In the genomic region with DNA sequence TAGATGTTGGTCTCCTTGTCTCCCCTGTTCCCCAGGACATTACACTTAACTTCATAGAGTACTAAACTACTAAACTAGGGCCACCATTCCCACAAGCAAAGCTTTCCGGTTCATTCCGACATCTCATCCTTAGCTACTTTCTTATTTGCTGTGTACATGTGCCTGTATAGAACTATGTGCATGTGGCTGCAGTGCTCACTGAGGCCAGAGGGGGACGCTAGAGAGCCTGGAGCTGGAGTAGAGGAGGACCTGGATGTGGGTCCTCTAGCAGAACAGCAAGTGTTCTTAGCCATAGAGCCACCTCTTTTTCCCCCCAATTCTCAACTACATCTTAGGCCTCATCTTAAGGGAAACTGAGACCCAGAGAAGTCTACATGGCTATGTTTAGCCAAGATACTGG, we compare ENCODE assay signal across 23 mouse cellular contexts. TPM values are rescaled to one million over a fixed set of nuclear protein-coding genes. Genes with fewer than 3 reads are reported as not detected.
DNase-seq lines count a peak whose midpoint lies in the region; ATAC-seq and TF ChIP-seq lines count a peak whose summit lies in the region.
"Had no signal": no experiment of that assay in that cellular context is flagged by ENCODE, and none has a peak within 500 bp of the region (broad histone marks: within the 10 kb centered on the region; RNA-seq: fewer than 3 reads in every experiment).

No protein-coding gene starts in this region.

- TF ChIP-seq CTCF in gastrocnemius, adult 2 months (IDR thresholded peaks at IDR 0.05): peak; percentile 14; the same call in 1 of the 2 replicates
- peak; percentile 37 for TF ChIP-seq CTCF in left cerebral cortex, adult 2 months (IDR thresholded peaks at IDR 0.05)
- TF ChIP-seq CTCF in E14TG2a.4 (conservative IDR thresholded peaks at IDR 0.05; ENCODE audit: low read length): peak; percentile 93
- TF ChIP-seq CTCF in Patski (IDR thresholded peaks at IDR 0.05): peak; percentile 35

- H3K27me3 ChIP-seq in E14TG2a.4 (ENCODE audit: insufficient read depth, low read length): peaks cover 12% of the 10 kb centered on the region
- H3K27me3 ChIP-seq in Patski: peaks cover 13% of the 10 kb centered on the region

- POLR2A ChIA-PET in Patski (lab: Charles Lee): no interaction called here

- H3K36me3 ChIP-seq in E14TG2a.4 (ENCODE audit: insufficient read depth, low read length): no peaks in the 10 kb centered on the region
- H3K36me3 ChIP-seq: G1E; heart, embryonic 13.5 days; limb, embryonic 12.5 days; midbrain, embryonic 13.5 days had no signal

- H3K4me3 ChIP-seq in gastrocnemius, adult 2 months: no peak overlapping the region
- H3K4me3 ChIP-seq in left cerebral cortex, adult 2 months: no peak overlapping the region
- no peak overlapping the region for H3K4me3 ChIP-seq in E14TG2a.4 (replicated peaks; ENCODE audit: low read length)
- H3K4me3 ChIP-seq: erythroblast, embryonic 14.5 days; heart, embryonic 13.5 days; limb, embryonic 12.5 days; midbrain, embryonic 13.5 days had no signal

- intact Hi-C loops in gastrocnemius, adult 2 months (cut with DNase I): no loop called here
- intact Hi-C loops in gastrocnemius, postnatal 14 days (cut with DNase I; ENCODE audit: low total_unique reads): no loop called here
- intact Hi-C loops in left cerebral cortex, adult 2 months (cut with DNase I): no loop called here

- no peak for ATAC-seq in Patski
- ATAC-seq: inflammation-experienced regulatory T-cells, adult 6 months; midbrain, embryonic 13.5 days had no signal

- H3K27ac ChIP-seq in gastrocnemius, adult 2 months: no peak overlapping the region
- no peak overlapping the region for H3K27ac ChIP-seq in left cerebral cortex, adult 2 months
- H3K27ac ChIP-seq: heart, embryonic 13.5 days; limb, embryonic 12.5 days; macrophage; midbrain, embryonic 13.5 days had no signal

- in situ Hi-C loops in Patski (cut with MboI; ENCODE audit: low pct_unique_long_range_greater_than_20kb): loop anchor here (25.0 kb wide), 1 partner anchor 663 kb away; no protein-coding TSS in a partner anchor

- CTCF ChIA-PET in Patski (lab: Charles Lee): interaction anchor here (0.8 to 1.5 kb wide), 3 partner anchors 8 to 10 kb away, joined by 3 to 4 read pairs (median 3); no protein-coding TSS in a partner anchor

- peaks cover 22% of the 10 kb centered on the region for H3K9me3 ChIP-seq in E14TG2a.4 (ENCODE audit: low read length)
- H3K9me3 ChIP-seq: heart, embryonic 13.5 days; limb, embryonic 12.5 days; midbrain, embryonic 13.5 days had no signal

- H3K4me1 ChIP-seq in E14TG2a.4 (replicated peaks; ENCODE audit: low read depth, low read length): peaks cover 30% of the 10 kb centered on the region
- H3K4me1 ChIP-seq: heart, embryonic 13.5 days; limb, embryonic 12.5 days had no signal

- DNase-seq in gastrocnemius, adult 2 months: no peak
- no peak for DNase-seq in gastrocnemius, postnatal 14 days
- no peak for DNase-seq in left cerebral cortex, adult 2 months (ENCODE audit: extremely low spot score in 1 of 2, low spot score in 2 of 2)
- DNase-seq in left cerebral cortex, adult 18-20 months (ENCODE audit: low spot score in 2 of 2): no peak
- DNase-seq in Patski (ENCODE audit: low read depth, low spot score): no peak
- no peak for DNase-seq in urinary bladder, postnatal 36 days (ENCODE audit: low spot score in 2 of 2)
- DNase-seq: adrenal gland, adult 8-10 months; B cell, adult 2 months; cerebellum, adult 11-12 months; cerebellum, postnatal 25 days; kidney, postnatal 10 days; retina, postnatal 1 day; right cerebral cortex, postnatal 4 days; thymus, adult 18-20 months had no signal

RNA-seq across cellular contexts. Expression of gene Tmem130, which starts 36.1 kb away (rescaled TPM):
- total RNA-seq in gastrocnemius, adult 2 months (2021): not detected
- not detected for total RNA-seq in gastrocnemius, postnatal 14 days (2021)
- 100 to 1,000 TPM; 169 to 188 TPM for total RNA-seq in left cerebral cortex, adult 2 months (2021)
- 100 to 1,000 TPM; 189 to 201 TPM for total RNA-seq in left cerebral cortex, adult 18-20 months (2021)
- 0.09 TPM for polyA plus RNA-seq in Patski (2021)
- total RNA-seq: G1E; hematopoietic stem cell, adult 5-6 weeks had no signal
- polyA plus RNA-seq: erythroblast, embryonic 14.5 days; inflammation-experienced regulatory T-cells, adult 6 months; macrophage had no signal

RNA-seq across cellular contexts. Expression of gene Trrap, which starts 42.0 kb away (rescaled TPM):
- 10 to 100 TPM; 24.0 to 28.5 TPM for total RNA-seq in gastrocnemius, adult 2 months (2021)
- total RNA-seq in gastrocnemius, postnatal 14 days (2021): 10 to 100 TPM; 30.6 to 33.9 TPM
- total RNA-seq in left cerebral cortex, adult 2 months (2021): 100 to 1,000 TPM; 169 to 170 TPM
- 100 to 1,000 TPM; 138 to 146 TPM for total RNA-seq in left cerebral cortex, adult 18-20 months (2021)
- polyA plus RNA-seq in Patski (2021): 76.0 TPM

Comparison
In these comparisons a context has a peak if more than half of its experiments do, and no peak if none do; other contexts are left out.
1. CTCF ChIP-seq: peak in every context shown above with its lines; median percentile 93 in E14TG2a.4; 37 in left cerebral cortex, adult 2 months; 35 in Patski; 14 in gastrocnemius, adult 2 months.
2. RNA of gene Tmem130, which starts 36.1 kb away (total RNA-seq): 189 to 201 TPM in left cerebral cortex, adult 18-20 months and 169 to 188 TPM in left cerebral cortex, adult 2 months; not detected in gastrocnemius, postnatal 14 days and not detected in gastrocnemius, adult 2 months; every median in the first group is over 100 times any median in the second.